Mouse (Mus musculus) neutrophil, adult 83 days (primary cell): Measurements from ENCODE around the gene Apol9a. TPM values are rescaled to one million over a fixed set of nuclear protein-coding genes. Genes with fewer than 3 reads are reported as not detected.

Experiments
- total RNA-seq, 2 experiments: library from RNA; stranded (reverse); gene quantifications; one replicate each; pipeline ENCODE4 v1.2.4; 2023

The Apol9a gene
- not detected for total RNA-seq

DNA sequence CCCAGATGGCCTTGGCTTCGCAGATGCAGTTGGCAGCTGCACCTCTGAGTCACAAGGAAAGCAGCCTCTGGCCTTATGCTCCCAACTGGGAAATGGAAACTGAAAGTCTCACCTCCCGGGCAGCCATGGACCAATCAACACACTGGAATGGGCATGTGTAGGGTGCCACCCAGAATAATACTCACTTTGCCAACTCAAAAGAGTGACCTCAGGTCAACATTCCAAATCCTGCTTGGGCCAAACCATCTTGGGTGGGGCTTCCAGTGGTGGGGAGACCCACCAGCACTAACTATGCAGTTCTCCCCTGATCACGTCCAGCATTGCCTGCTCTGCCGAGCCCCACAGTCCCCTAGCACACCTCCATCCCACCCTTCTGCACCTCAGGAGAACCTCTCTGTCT, at the start of gene Apol9a:
Gene Apol9a (minus strand): TSS at position 101 of the 400 bp plus-strand sequence.

GRCm38 (mm10) chr15:77447392-77447791, 36.5 kb upstream of the Apol9a start, which contains the start of gene Apol7b:
Gene Apol7b (minus strand): TSS chr15:77447492.

DNA sequence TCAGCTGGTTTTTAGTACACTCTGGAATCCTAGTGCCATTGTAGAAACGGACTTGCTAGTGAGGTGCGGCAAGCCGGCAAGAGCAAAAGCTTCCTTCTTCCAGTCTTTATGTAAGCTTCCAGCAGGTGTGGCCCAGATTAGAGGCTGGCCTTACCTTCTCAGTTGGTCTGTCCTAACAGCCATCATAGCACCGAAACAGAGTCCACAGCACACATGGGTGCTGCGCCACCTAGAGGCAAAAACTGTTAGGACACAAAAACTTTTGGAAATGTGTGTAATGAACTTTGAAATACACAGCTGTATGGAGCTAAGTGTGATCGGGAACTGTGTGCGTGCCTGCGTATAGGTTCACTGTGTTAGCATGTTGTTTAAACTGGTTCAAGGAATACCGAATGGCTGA, 11.9 kb downstream of the Apol9a start, which contains the start of gene Apol7a:
Gene Apol7a (minus strand): TSS at position 84 of the 400 bp plus-strand sequence.

Other genes starting within 250 kb of the Apol9a start
- under 1 TPM; 0.22 to 0.68 TPM for gene Rbfox2, start 104.1 kb downstream of the Apol9a start, total RNA-seq
- gene Apol7a, start 12.0 kb downstream of the Apol9a start, total RNA-seq = not detected
- not detected for gene Apol7b, start 36.4 kb upstream of the Apol9a start, total RNA-seq
- gene Apol10a, start 65.9 kb upstream of the Apol9a start, total RNA-seq = not detected
- not detected for gene Apol11a, start 97.1 kb upstream of the Apol9a start, total RNA-seq
- gene Apol7c, start 122.2 kb upstream of the Apol9a start, total RNA-seq = not detected
- gene 1700025B11Rik, start 150.8 kb upstream of the Apol9a start, total RNA-seq = not detected
- not detected for gene Apol10b, start 185.0 kb upstream of the Apol9a start, total RNA-seq
- not detected for gene Gm36245, start 188.1 kb upstream of the Apol9a start, total RNA-seq
- under 1 TPM; 0.38 to 0.46 TPM for gene Apol11b, start 232.2 kb upstream of the Apol9a start, total RNA-seq